Mouse (Mus musculus) ES-E14 (cell line): ENCODE results near the gene Lexm. TPM values are rescaled to one million over a fixed set of nuclear protein-coding genes. Genes with fewer than 3 reads are reported as not detected.

Experiments used
- DNase-seq: peaks from one replicate; pipeline ENCODE4 v3.0.0-alpha.2; 2013; ENCODE audit warnings: low read depth, low spot score
- H3K27ac ChIP-seq: 2 replicates; pipeline ENCODE4 v1.5.1; 2012; ENCODE audit warnings: low read depth, mild to moderate bottlenecking, low read length, moderate library complexity, mixed read lengths; ENCODE audit not compliant: poor library complexity, insufficient read depth, severe bottlenecking
- H3K36me3 ChIP-seq: 2 replicates; pipeline ENCODE4 v1.6.1; 2012; ENCODE audit warnings: mild to moderate bottlenecking, low read length, moderate library complexity, mixed read lengths; ENCODE audit not compliant: control insufficient read depth, poor library complexity, insufficient read depth, severe bottlenecking
- H3K4me1 ChIP-seq, 2 experiments: fragments of 150-350 bp in 1 of 2; sonication (generic) in 1 of 2; 2 replicates each; pipeline ENCODE4 v1.6.1; 2012; ENCODE audit warnings: low read length in 2 of 2, mild to moderate bottlenecking in 1 of 2, mixed read lengths in 1 of 2; ENCODE audit not compliant: control insufficient read depth in 2 of 2, insufficient read depth in 2 of 2, poor library complexity in 1 of 2
- H3K4me3 ChIP-seq, 2 experiments: fragments of 150-350 bp in 1 of 2; sonication (generic) in 1 of 2; 2 replicates each; pipeline ENCODE4 v1.5.1; 2012; ENCODE audit warnings: low read length in 2 of 2, low read depth in 1 of 2, mild to moderate bottlenecking in 1 of 2, mixed read lengths in 1 of 2; ENCODE audit not compliant: insufficient read depth in 1 of 2, poor library complexity in 1 of 2, severe bottlenecking in 1 of 2
- H3K9ac ChIP-seq: 2 replicates; pipeline ENCODE4 v1.6.1; 2012; ENCODE audit warnings: low read depth, mild to moderate bottlenecking, low read length, mixed read lengths; ENCODE audit not compliant: poor library complexity, insufficient read depth, severe bottlenecking
- H3K9me3 ChIP-seq: fragments of 150-350 bp; sonication (generic); 2 replicates; pipeline ENCODE4 v1.6.1; 2012; ENCODE audit warnings: low read depth, mild to moderate bottlenecking, low read length; ENCODE audit not compliant: control insufficient read depth, insufficient read depth
- CHD2 ChIP-seq: IDR thresholded peaks from 2 replicates; pipeline ENCODE4 v1.6.1; 2014; ENCODE audit warnings: mild to moderate bottlenecking, low read depth, low read length, inconsistent platforms
- HCFC1 ChIP-seq: IDR thresholded peaks from 2 replicates; pipeline ENCODE4 v1.6.1; 2012; ENCODE audit warnings: low read length, inconsistent platforms, borderline replicate concordance; ENCODE audit not compliant: insufficient read depth
- MAFK ChIP-seq: IDR thresholded peaks from 2 replicates; pipeline ENCODE4 v1.6.1; 2014; ENCODE audit warnings: mild to moderate bottlenecking, low read depth, low read length, inconsistent platforms; ENCODE audit not compliant: insufficient read depth
- ZC3H11A ChIP-seq: IDR thresholded peaks from 2 replicates; pipeline ENCODE4 v1.6.1; 2012; ENCODE audit warnings: low read depth, mild to moderate bottlenecking, inconsistent platforms, low read length, borderline replicate concordance
- ZNF384 ChIP-seq: IDR thresholded peaks from 2 replicates; pipeline ENCODE4 v1.6.1; 2012; ENCODE audit warnings: low read depth, low read length, inconsistent platforms
- in situ Hi-C, 2 experiments: fragments of 600-800 bp; cut with MboI; formaldehyde crosslinking; loops; one replicate each; pipeline ENCODE4 v1.15.1; 2025; ENCODE audit warnings: low sequenced_read_pairs in 2 of 2, inconsistent platforms in 1 of 2; ENCODE audit not compliant: unreplicated experiment in 2 of 2
- total RNA-seq: library from RNA; depleted of rRNA; stranded (reverse); fragments of 300-350 nt; gene quantifications from 2 replicates; pipeline ENCODE4 v1.2.3, GENCODE M21; 2012

The Lexm gene
- total RNA-seq, 1 experiment, result 2.1 TPM

DNA sequence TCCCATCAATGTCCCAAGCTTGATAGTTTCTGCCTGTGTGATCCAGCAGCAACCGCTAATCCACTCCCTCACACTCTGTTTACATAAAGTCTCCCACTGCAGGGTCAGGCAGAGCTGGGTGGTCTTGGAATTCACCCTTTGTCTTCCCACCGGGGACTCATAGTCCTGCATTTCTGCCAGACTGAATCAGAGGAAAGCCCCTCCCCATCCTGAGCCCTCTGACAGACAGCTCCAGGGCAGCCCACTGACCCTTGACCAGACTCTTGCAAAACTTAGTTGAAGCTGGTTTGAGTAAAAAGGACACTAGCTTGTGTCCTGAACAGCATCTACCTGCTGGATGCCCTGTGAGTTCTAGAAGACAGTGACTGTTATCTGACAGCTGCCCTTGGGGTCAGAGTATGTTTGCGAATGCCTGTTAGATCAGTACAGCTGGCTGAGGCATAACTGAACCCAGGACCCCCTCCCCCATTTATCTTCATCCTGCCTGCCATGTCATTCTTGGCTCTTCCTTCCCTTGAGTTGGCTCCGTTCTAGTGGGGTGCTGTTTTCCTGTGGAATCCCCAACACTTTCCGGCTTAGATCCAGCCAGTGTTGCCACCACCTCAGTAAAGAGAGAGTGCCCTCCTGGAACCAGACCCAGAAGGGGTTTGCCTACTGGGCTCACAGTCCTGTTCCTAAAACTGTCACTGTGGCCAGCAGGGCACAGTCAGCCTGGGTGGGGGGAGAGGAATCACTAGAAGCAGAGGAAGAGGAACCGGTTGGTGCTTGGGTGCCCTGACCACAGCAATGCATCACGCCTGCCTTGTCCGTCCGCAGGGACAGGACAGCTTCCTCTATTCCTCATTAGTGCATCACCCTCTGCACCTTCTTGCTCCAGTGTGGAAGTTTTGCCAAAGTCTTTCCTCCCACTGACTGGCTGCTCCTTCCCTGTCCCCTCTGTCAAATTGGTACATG lies 53.9 kb downstream of the Lexm start:
- Histone ChIP-seq H3K36me3 (peaks cover 42% of the 10 kb centered on the region), H3K4me3 (peak overlapping the region in 1 of 2 experiments; percentile 82; a peak in 1 of 4 replicates), H3K9me3 (no peaks in the 10 kb centered on the region), H3K9ac (no peak overlapping the region), H3K27ac (no peak overlapping the region), H3K4me1 (peaks cover 2 to 15% of the 10 kb centered on the region in 2 experiments; a peak in 2 of 4 replicates)
- TF ChIP-seq CHD2 (no peak), ZNF384 (no peak), MAFK (no peak), HCFC1 (no peak), ZC3H11A (no peak)
- in situ Hi-C loops, result no loop called here
- DNase-seq, result no peak

DNA sequence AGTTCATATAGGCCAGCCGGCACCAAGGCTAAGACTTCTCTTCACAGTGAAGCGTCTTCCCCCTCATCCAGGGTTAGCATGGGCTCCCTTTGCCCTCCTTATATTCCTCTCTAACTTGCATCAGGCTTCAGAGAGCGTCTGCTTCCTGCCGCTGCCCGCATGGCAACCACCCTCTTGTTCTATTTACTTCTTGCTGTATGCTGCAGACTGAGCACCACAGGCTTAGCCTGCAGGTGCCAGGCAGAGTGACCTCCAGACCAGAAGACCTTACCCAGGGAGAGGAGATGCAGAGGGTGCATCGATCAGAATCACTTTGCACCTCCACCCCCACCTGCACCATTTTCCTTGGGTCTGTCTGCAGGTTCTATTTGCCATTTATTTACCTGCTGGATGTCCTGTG lies 55.0 kb downstream of the Lexm start:
- Histone ChIP-seq H3K27ac (no peak overlapping the region), H3K4me3 (peak overlapping the region; percentile 82 to 90), H3K9me3 (no peaks in the 10 kb centered on the region), H3K4me1 (peaks cover 2 to 15% of the 10 kb centered on the region in 2 experiments; a peak in 2 of 4 replicates), H3K9ac (peak overlapping the region; percentile 81), H3K36me3 (peaks cover 38% of the 10 kb centered on the region)
- DNase-seq, result no peak
- TF ChIP-seq ZC3H11A (no peak), HCFC1 (no peak), ZNF384 (no peak), MAFK (no peak), CHD2 (no peak)
- in situ Hi-C loops, result no loop called here

GRCm38 (mm10) chr4:106560846-106561781 lies 55.9 kb downstream of the Lexm start, which contains the start of gene Dhcr24:
Dhcr24 (plus strand) TSS chr4:106561038.
- Histone ChIP-seq H3K9me3 (no peaks in the 10 kb centered on the region), H3K36me3 (peaks cover 34% of the 10 kb centered on the region), H3K4me1 (peaks cover 2 to 15% of the 10 kb centered on the region in 2 experiments; a peak in 2 of 4 replicates), H3K27ac (peak within 1 kb of the TSS; percentile 61), H3K9ac (peak within 1 kb of the TSS; percentile 81), H3K4me3 (peak within 1 kb of the TSS; percentile 82 to 90)
- in situ Hi-C loops, result no loop called here
- TF ChIP-seq HCFC1 (peak; percentile 22; the same call in 1 of the 2 replicates), ZNF384 (no peak)
- DNase-seq, result peak; percentile 91

GRCm38 (mm10) chr4:106560213-106560845 lies 56.7 kb downstream of the Lexm start:
- H3K36me3 ChIP-seq, result peaks cover 27% of the 10 kb centered on the region
- H3K9me3 ChIP-seq, result no peaks in the 10 kb centered on the region
- peak overlapping the region; percentile 59 to 64 for H3K4me3 ChIP-seq
- in situ Hi-C loops, result no loop called here
- DNase-seq, result no peak
- peak overlapping the region; percentile 73 for H3K9ac ChIP-seq
- peaks cover 2 to 15% of the 10 kb centered on the region in 2 experiments; a peak in 2 of 4 replicates for H3K4me1 ChIP-seq
- H3K27ac ChIP-seq, result peak overlapping the region; percentile 61
- TF ChIP-seq ZC3H11A (no peak), MAFK (no peak), ZNF384 (no peak), HCFC1 (no peak), CHD2 (no peak)
